Mouse (Mus musculus) kidney, adult 9 months (tissue): ENCODE results near the gene Pknox2.

Experiments
- DNase-seq: peaks from one replicate; pipeline ENCODE4 v3.0.0; 2022

Gene Pknox2

GRCm38 (mm10) chr9:37099595-37099994, 47.6 kb downstream of the Pknox2 start:
- DNase-seq, result no peak

GRCm38 (mm10) chr9:37098600-37098999, 48.6 kb downstream of the Pknox2 start:
- DNase-seq, result no peak

DNA sequence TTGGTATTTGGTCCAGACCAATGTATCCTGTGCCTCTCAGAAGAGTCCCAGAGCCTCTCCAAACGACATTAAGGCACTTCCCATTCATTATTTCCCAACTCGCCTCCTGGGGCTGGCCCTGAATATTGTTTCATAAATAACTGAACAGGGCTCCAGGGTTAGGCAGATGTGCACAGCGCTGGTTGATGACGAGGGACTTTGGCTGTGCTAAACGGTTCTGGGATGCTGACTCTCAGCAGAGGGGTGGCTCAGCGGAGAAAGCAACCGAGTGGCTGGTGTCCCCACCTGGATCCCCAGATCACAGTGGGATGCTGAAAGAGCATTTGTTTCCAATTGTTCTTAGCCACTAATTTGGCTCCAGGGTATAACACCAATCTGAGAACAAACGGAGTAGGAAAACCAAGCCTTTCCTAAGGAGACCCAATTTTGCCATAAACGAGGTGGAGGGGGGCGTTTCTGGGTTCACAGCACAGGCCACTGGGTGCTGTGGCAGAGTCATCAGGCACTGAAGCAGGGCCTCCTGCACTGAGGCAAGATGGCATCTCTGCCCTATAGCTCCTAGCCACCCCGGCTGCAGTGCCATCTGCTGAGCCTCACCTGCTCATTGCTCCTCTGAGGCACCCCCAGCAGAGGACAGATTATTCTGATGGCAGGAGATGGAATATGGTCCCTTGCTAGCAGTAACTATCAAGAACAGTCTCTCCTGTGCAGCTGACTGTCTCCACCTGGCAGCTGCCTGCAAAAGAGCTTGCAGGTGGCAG, 52.8 kb downstream of the Pknox2 start:
- DNase-seq, result no peak

- DNase-seq, result no peak
Measured at GRCm38 (mm10) chr9:37093086-37093485, 54.1 kb downstream of the Pknox2 start.

DNA sequence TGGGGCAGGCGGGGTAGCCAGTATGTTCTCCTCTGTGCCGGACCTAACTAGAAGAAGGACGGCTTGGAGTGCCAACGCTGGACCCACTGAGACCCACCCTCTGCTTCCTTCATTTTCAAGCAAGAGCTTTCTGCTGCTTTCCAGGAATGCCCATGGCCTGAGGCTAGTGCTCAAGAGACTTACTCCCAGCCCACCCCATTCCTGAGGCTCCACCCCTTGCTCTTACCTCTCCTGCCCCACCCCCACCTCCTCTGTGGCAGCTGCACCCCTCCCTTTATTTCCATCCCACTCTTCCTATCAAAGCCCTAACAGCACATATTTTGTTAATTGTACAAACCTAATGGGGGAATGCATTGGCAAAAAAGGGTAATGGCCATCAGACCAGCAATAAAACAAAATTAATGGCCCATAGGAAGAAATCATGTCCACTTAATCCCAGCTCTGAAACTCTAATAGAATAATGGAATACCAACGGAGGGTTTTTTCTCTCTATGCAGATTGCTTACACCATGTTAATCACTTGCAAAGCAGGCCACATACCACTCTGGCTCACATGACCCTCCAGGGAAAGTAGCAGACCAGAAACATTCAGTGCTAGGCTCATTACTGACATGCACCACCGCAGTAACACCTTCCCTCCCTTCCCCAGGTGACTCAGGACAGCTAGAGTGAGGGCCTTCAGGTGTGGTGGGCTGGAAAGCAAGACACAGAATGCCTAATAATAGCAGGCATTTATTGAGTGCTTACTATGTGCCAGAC, 57.1 kb downstream of the Pknox2 start:
- DNase-seq, result peak; percentile 53

DNA sequence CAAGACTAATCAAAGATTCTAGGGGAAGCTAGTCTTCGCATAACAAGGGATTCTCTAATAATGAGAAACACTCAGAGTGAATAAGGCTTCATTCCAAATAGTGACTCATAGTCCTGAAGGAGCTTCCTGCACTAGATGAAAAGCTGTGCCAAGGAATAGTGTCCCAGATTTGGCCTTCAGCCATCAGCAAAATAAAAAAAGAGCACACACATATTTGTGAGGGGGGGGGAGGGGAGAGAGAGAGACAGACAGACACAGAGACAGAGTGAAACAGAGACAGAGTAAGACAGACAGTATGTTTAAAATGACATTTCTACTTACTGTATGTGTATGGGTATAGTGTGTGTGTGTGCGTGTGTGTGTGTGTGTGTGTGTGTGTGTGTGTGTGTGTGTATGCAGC, 61.8 kb downstream of the Pknox2 start:
- no peak for DNase-seq

DNA sequence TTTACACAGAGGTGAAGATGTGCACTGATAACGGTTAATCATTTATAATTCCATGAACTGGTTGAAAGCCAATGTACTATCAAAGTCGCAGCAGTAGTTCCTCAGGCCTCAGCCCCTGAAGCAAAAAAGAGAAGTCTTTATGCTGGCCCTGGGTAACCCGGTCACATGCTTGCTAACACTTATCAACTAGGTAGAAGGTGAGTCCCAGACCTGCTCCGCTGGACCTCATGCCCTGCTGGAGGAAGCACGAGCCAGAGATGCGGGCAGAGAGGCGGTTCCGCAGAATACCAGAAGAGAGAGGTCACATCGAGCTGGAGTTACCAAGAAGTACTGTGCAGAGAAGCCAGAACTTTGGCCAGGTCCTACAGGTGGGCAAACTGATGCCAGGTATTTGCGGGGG, 65.0 kb downstream of the Pknox2 start:
- no peak for DNase-seq

- DNase-seq, result no peak
Measured at GRCm38 (mm10) chr9:37080309-37080708, 66.9 kb downstream of the Pknox2 start.

DNA sequence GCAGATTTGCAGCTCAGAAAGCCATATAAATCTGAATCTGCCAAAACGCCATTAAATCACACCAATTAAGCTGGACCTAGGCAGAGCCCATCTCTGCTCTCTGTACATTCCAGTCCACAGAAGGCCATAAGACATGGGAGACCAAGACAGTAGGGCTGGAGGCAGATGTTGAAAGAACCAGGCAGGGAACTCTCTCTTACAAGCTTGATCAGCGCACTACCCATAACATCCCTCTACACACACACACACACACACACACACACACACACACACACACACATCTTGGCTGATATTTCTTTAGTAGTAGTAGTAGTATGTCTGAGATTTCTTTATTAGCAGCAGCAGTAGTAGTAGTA, 70.2 kb downstream of the Pknox2 start:
- DNase-seq, result no peak

DNA sequence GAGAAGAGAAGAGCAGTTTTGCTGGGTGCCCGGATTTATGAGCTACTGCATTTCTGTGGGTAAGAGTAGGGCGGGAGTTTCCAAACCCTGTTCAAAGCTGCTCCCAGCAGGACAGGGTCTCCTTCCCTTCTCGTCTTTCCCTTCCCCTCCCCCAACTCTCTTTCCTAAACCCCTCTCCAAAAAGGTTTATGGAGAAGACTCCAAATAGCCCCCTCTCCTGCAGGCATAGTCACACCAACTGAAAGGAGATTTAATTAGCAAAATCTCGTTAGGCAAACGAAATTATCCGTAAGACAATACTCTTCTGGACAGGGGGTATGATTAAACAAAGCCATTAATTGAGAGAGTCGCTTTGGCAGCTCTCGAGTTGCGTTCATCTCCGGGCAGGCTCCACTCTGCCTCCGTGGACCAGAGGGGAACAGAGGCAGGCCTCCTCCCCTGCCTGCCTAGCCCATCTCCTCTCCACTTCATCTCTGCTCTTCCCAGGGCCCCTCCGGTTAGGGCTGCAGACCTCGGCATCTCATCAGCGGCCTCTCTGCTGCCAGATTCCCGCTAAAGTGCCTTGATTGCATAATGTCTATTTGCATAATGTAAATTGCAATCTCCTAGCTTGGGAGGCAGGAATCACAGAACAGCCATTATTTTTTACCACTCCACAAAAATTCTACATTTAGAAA, 70.7 kb downstream of the Pknox2 start:
- DNase-seq, result no peak

GRCm38 (mm10) chr9:37075903-37076302, 71.3 kb downstream of the Pknox2 start:
- DNase-seq, result no peak

DNA sequence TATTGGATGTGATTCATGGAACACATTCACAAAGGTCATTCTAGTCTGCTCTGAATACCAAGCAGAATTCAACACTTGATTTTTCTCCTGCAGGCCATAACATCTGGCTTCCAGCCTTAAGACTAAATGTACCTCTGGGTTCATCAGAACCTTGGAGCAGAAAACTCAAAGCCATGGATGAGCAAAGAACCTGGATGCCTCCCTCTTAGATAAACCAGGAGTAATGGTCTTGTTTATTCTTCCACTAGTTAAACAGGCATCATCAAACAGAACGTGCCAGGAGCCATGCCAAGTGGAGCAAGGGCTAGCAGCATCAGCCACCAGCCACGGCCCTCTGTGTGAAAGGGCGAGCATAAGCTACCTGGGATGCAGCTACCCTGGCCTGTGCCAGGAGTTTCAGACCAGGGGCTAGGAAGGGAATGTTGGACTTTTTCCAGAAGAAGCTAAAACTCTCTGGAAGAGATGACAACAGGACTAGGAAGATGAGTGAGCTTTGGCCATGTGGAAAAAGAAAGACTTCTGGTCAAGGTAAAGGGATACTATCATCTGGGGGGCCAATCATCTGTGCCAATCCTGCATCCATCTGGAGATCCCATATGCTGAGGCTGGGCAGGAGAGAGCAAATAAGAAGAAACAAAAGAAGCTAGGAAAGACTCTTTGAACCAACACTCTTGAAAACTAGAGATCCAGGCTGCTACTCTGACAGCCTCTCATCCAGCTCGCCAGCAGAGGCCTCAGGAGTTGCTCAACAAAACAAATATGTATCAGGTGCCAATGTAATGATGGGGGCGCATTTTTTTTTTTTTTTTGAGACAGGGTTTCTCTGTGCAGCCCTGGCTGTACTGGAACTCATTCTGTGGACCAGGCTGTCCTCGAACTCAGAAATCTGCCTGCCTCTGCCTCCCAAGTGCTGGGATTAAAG, 77.6 kb downstream of the Pknox2 start:
- DNase-seq, result no peak

GRCm38 (mm10) chr9:37067473-37067830, 79.8 kb downstream of the Pknox2 start:
- DNase-seq, result no peak

DNA sequence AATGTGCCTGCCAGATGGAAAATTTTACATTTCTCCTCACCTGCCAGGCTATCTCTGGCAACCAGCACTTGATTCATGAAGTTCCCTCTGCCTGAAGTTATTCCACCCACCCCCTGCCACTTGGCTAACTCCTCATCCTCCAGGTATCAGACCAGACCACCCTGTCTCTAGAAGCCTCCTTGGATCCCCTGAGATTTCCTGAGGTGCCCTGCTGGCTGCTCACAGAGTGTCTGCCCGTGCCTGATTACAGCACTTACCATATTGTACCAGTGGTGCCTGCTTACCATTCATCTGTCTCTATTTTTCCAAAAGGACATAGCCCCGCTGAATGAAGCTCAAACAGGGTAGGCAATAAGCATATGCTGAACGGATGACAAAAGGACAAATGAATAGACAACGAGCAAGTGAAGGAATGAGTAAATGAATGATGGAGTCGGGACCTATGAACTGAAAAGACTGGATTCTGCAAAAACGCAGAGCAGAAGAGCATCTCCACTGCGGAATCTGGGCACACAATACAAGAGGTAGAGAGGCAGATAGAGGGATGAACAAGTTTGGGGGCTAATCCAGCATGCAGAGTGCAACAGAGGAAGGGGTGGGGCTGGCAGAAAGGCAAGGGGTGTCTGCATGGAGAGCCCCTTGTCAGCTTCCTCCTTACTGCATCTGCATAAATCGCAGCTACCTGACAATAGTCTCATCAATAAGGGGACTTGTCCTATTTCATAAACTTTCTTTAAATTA, 80.3 kb downstream of the Pknox2 start:
- DNase-seq, result no peak

DNA sequence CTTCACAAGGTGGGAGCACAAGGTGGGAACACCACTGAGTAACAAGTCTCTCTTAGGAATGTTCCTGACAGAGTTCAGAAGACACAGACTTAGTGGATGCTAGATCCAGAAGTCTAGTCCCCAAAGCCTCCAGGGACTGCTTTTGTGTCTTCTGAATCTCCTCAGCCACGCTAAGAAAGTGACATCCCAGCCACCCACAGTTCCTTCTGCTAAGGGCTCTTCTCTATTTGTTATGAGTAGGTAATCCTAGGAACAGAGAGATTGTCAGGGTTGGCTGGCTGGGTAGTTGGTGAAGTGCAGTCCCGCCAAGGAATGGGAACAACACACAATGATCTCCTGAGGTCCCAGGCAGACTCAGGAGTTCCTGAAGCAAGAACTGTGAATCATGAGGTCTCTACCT, 85.6 kb downstream of the Pknox2 start:
- DNase-seq, result no peak

GRCm38 (mm10) chr9:37054703-37055102, 92.5 kb downstream of the Pknox2 start:
- no peak for DNase-seq

- peak; percentile 46 for DNase-seq
Measured at GRCm38 (mm10) chr9:37053601-37054512, 93.3 kb downstream of the Pknox2 start.

GRCm38 (mm10) chr9:37053041-37053440, 94.2 kb downstream of the Pknox2 start:
- peak; percentile 13 for DNase-seq

- no peak for DNase-seq
Measured at GRCm38 (mm10) chr9:37051669-37052068, 95.5 kb downstream of the Pknox2 start.

- DNase-seq, result no peak
Measured at GRCm38 (mm10) chr9:37047490-37047889, 99.7 kb downstream of the Pknox2 start.

GRCm38 (mm10) chr9:37045875-37046274, 101.3 kb downstream of the Pknox2 start:
- DNase-seq, result no peak
